Mouse (Mus musculus): Measurements from ENCODE around the gene Slc10a1. TPM values are rescaled to one million over a fixed set of nuclear protein-coding genes. Genes with fewer than 3 reads are reported as not detected.

Gene Slc10a1
- polyA plus RNA-seq, 1 experiment = not detected

- Histone ChIP-seq H3K4me3 (ENCODE audit: insufficient read depth, poor library complexity, severe bottlenecking) (no peak overlapping the region), H3K79me2 (ENCODE audit: control insufficient read depth, insufficient read depth) (no peaks in the 10 kb centered on the region)
Measured at GRCm38 (mm10) chr12:80967918-80968317, 587 bp downstream of the Slc10a1 start.

DNA sequence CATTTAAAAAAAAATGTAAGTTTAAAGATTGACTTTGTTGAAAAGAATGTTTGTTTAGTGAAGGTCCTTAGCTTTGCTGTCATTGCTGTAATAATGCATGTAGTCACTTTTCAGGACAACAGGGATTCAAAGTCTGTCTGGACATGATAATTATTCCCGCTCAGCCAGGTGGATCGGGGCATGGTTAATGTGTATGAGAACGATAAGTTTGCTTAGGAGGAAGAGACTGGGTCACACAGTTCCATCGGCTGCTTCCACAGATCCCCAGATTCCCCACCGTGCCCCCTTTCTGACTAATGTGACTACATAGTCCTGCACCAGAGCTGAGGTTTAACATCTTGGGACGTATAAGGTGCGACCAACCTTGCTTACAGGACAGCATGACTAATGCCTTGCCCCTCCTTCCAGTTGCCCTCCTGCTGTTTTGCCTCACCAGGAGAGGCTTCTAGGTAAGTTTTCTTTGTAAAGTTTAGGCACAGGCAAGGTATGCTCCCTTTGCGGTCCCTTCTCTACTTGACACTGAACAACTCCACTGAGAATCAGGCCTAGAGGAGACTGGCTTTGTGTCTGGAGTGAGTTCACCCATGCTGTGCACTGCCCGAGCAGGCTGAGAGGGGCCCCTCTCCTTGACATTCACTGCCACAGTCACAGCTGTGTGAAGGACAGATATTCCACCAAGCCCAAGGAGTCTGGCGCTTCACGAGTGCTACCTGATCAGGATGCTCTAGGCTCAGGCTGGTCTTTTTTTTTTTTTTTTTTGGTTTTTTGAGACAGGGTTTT is 2.3 kb downstream of the Slc10a1 start:
- Histone ChIP-seq H3K27me3 (ENCODE audit: control insufficient read depth, insufficient read depth, insufficient read length) (no peaks in the 10 kb centered on the region), H3ac (ENCODE audit: control insufficient read depth, insufficient read length, low read depth) (no peak overlapping the region), H3K36me3 (ENCODE audit: control insufficient read depth, insufficient read depth) (no peaks in the 10 kb centered on the region), H3K4me3 (ENCODE audit: insufficient read depth, poor library complexity, severe bottlenecking) (no peak overlapping the region), H3K79me2 (ENCODE audit: control insufficient read depth, insufficient read depth) (no peaks in the 10 kb centered on the region), H3K79me3 (ENCODE audit: low read depth) (no peaks in the 10 kb centered on the region)
- TF ChIP-seq FOSL1 (IDR thresholded peaks at IDR 0.05; ENCODE audit: insufficient read depth, low read length, poor library complexity, severe bottlenecking) (no peak), CTCF (IDR thresholded peaks at IDR 0.05; ENCODE audit: control insufficient read depth, insufficient read depth, insufficient read length) (no peak), MAX (IDR thresholded peaks at IDR 0.05) (no peak), MYOD1 (IDR thresholded peaks at IDR 0.05; ENCODE audit: control insufficient read depth, insufficient read length, low read depth) (no peak), CEBPB (IDR thresholded peaks at IDR 0.05; ENCODE audit: low read depth) (no peak), USF1 (IDR thresholded peaks at IDR 0.05; ENCODE audit: low read depth) (no peak), MYOG (IDR thresholded peaks at IDR 0.05; ENCODE audit: control insufficient read depth, extremely low read depth, insufficient read length) (no peak)

More at GRCm38 (mm10) chr12:80967918-80968317, 587 bp downstream of the Slc10a1 start:
- Histone ChIP-seq H3K27me3 (ENCODE audit: control insufficient read depth, insufficient read depth, insufficient read length) (peaks cover 12% of the 10 kb centered on the region), H3K79me3 (ENCODE audit: low read depth) (no peaks in the 10 kb centered on the region), H3ac (ENCODE audit: control insufficient read depth, insufficient read length, low read depth) (no peak overlapping the region), H3K36me3 (ENCODE audit: control insufficient read depth, insufficient read depth) (no peaks in the 10 kb centered on the region)
- TF ChIP-seq MAX (IDR thresholded peaks at IDR 0.05) = no peak
- no peak for TF ChIP-seq CEBPB (IDR thresholded peaks at IDR 0.05; ENCODE audit: low read depth)
- TF ChIP-seq MYOG (IDR thresholded peaks at IDR 0.05; ENCODE audit: control insufficient read depth, extremely low read depth, insufficient read length) = no peak
- TF ChIP-seq USF1 (IDR thresholded peaks at IDR 0.05; ENCODE audit: low read depth) = no peak
- no peak for TF ChIP-seq FOSL1 (IDR thresholded peaks at IDR 0.05; ENCODE audit: insufficient read depth, low read length, poor library complexity, severe bottlenecking)
- TF ChIP-seq CTCF (IDR thresholded peaks at IDR 0.05; ENCODE audit: control insufficient read depth, insufficient read depth, insufficient read length) = no peak
- TF ChIP-seq MYOD1 (IDR thresholded peaks at IDR 0.05; ENCODE audit: control insufficient read depth, insufficient read length, low read depth) = no peak

DNA sequence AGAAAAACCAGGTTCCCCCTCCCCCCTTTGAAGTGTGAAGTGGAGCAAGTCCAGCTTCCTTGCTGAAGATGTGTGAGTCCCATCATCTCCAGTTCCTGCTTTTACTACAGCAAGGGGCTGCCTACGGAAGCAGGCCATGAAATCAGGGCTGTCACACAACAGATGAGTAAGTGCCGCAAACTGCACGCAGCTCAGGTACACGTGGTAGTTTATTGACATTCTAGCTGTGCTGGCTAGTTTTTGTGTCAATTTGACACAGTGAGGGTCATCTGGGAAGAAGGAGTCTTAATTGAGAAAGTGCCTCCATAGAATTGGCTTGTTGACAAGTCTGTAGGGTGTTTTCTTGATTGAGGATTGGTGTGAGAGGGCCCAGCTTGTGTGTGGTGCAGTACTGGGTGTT is 5.9 kb downstream of the Slc10a1 start:
- H3K27me3 ChIP-seq (ENCODE audit: control insufficient read depth, insufficient read depth, insufficient read length) = no peaks in the 10 kb centered on the region
- no peak overlapping the region for H3K4me3 ChIP-seq (ENCODE audit: insufficient read depth, poor library complexity, severe bottlenecking)
- no peaks in the 10 kb centered on the region for H3K79me3 ChIP-seq (ENCODE audit: low read depth)
- H3K79me2 ChIP-seq (ENCODE audit: control insufficient read depth, insufficient read depth) = no peaks in the 10 kb centered on the region
- no peak overlapping the region for H3ac ChIP-seq (ENCODE audit: control insufficient read depth, insufficient read length, low read depth)
- peaks cover 22% of the 10 kb centered on the region for H3K36me3 ChIP-seq (ENCODE audit: control insufficient read depth, insufficient read depth)
- TF ChIP-seq MAX (IDR thresholded peaks at IDR 0.05) = no peak
- no peak for TF ChIP-seq FOSL1 (IDR thresholded peaks at IDR 0.05; ENCODE audit: insufficient read depth, low read length, poor library complexity, severe bottlenecking)
- TF ChIP-seq MYOG (IDR thresholded peaks at IDR 0.05; ENCODE audit: control insufficient read depth, extremely low read depth, insufficient read length) = no peak
- TF ChIP-seq CEBPB (IDR thresholded peaks at IDR 0.05; ENCODE audit: low read depth) = no peak
- no peak for TF ChIP-seq MYOD1 (IDR thresholded peaks at IDR 0.05; ENCODE audit: control insufficient read depth, insufficient read length, low read depth)
- no peak for TF ChIP-seq CTCF (IDR thresholded peaks at IDR 0.05; ENCODE audit: control insufficient read depth, insufficient read depth, insufficient read length)
- no peak for TF ChIP-seq USF1 (IDR thresholded peaks at IDR 0.05; ENCODE audit: low read depth)

GRCm38 (mm10) chr12:80957961-80958360 is 10.5 kb downstream of the Slc10a1 start:
- TF ChIP-seq USF1 (IDR thresholded peaks at IDR 0.05; ENCODE audit: low read depth) = no peak
- TF ChIP-seq MYOD1 (IDR thresholded peaks at IDR 0.05; ENCODE audit: control insufficient read depth, insufficient read length, low read depth) = no peak
- no peak for TF ChIP-seq CEBPB (IDR thresholded peaks at IDR 0.05; ENCODE audit: low read depth)
- TF ChIP-seq MAX (IDR thresholded peaks at IDR 0.05) = no peak
- no peak for TF ChIP-seq MYOG (IDR thresholded peaks at IDR 0.05; ENCODE audit: control insufficient read depth, extremely low read depth, insufficient read length)
- TF ChIP-seq CTCF (IDR thresholded peaks at IDR 0.05; ENCODE audit: control insufficient read depth, insufficient read depth, insufficient read length) = no peak
- no peak for TF ChIP-seq FOSL1 (IDR thresholded peaks at IDR 0.05; ENCODE audit: insufficient read depth, low read length, poor library complexity, severe bottlenecking)
- no peak overlapping the region for H3ac ChIP-seq (ENCODE audit: control insufficient read depth, insufficient read length, low read depth)
- no peak overlapping the region for H3K4me3 ChIP-seq (ENCODE audit: insufficient read depth, poor library complexity, severe bottlenecking)
- H3K79me2 ChIP-seq (ENCODE audit: control insufficient read depth, insufficient read depth) = peaks cover 33% of the 10 kb centered on the region
- peaks cover 68% of the 10 kb centered on the region for H3K36me3 ChIP-seq (ENCODE audit: control insufficient read depth, insufficient read depth)
- peaks cover 19% of the 10 kb centered on the region for H3K79me3 ChIP-seq (ENCODE audit: low read depth)
- H3K27me3 ChIP-seq (ENCODE audit: control insufficient read depth, insufficient read depth, insufficient read length) = no peaks in the 10 kb centered on the region

DNA sequence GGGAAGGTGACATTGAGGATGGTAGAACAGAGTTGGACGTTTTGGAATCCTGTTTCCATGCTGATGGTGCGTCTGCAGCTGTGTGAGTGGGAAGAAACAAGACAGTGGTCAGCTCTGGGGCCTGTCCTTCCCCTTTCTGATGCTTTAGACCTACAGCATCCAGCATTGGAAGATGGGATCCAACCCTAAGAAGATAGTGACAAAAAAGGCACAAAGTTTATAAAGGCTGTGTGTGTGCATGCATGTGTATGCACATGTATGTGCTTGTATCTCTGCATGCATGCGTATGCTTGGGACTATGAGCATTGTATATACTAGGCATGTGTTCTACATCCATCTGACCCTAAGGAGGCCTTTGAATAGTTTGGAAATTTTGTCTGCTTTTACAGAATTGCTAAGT is 12.5 kb downstream of the Slc10a1 start:
- H3K4me3 ChIP-seq (ENCODE audit: insufficient read depth, poor library complexity, severe bottlenecking) = no peak overlapping the region
- peaks cover 88% of the 10 kb centered on the region for H3K36me3 ChIP-seq (ENCODE audit: control insufficient read depth, insufficient read depth)
- no peak for TF ChIP-seq FOSL1 (IDR thresholded peaks at IDR 0.05; ENCODE audit: insufficient read depth, low read length, poor library complexity, severe bottlenecking)
- no peak for TF ChIP-seq MYOD1 (IDR thresholded peaks at IDR 0.05; ENCODE audit: control insufficient read depth, insufficient read length, low read depth)
- TF ChIP-seq CEBPB (IDR thresholded peaks at IDR 0.05; ENCODE audit: low read depth) = no peak
- TF ChIP-seq USF1 (IDR thresholded peaks at IDR 0.05; ENCODE audit: low read depth) = no peak
- TF ChIP-seq MYOG (IDR thresholded peaks at IDR 0.05; ENCODE audit: control insufficient read depth, extremely low read depth, insufficient read length) = no peak
- TF ChIP-seq MAX (IDR thresholded peaks at IDR 0.05) = no peak
- TF ChIP-seq CTCF (IDR thresholded peaks at IDR 0.05; ENCODE audit: control insufficient read depth, insufficient read depth, insufficient read length) = no peak

More for the DNA sequence above, 12.5 kb downstream of the Slc10a1 start:
- Histone ChIP-seq H3K79me3 (ENCODE audit: low read depth) (peaks cover 37% of the 10 kb centered on the region), H3K27me3 (ENCODE audit: control insufficient read depth, insufficient read depth, insufficient read length) (no peaks in the 10 kb centered on the region), H3ac (ENCODE audit: control insufficient read depth, insufficient read length, low read depth) (no peak overlapping the region), H3K79me2 (ENCODE audit: control insufficient read depth, insufficient read depth) (peaks cover 52% of the 10 kb centered on the region)
